Comparison of ENCODE assay signal across 35 mouse cellular contexts in genomic region chr11:59155900-59156299, GRCm38 (mm10). TPM values are rescaled to one million over a fixed set of nuclear protein-coding genes. Genes with fewer than 3 reads are reported as not detected.
"Had no signal": no experiment of that assay in that cellular context is flagged by ENCODE, and none has a peak within 500 bp of the region (broad histone marks: within the 10 kb centered on the region; RNA-seq: fewer than 3 reads in every experiment).

No protein-coding gene starts in this region.

- H3K4me2 ChIP-seq: limb, embryonic 12.5 days; limb, embryonic 13.5 days; limb, embryonic 15.5 days; liver, embryonic 11.5 days; liver, embryonic 12.5 days; liver, embryonic 13.5 days; liver, embryonic 15.5 days; lung, embryonic 14.5 days; lung, embryonic 15.5 days; midbrain, embryonic 11.5 days; midbrain, embryonic 12.5 days; midbrain, embryonic 13.5 days; midbrain, embryonic 15.5 days; neural tube, embryonic 12.5 days had no signal

- H3K9ac ChIP-seq: limb, embryonic 12.5 days; limb, embryonic 13.5 days; limb, embryonic 15.5 days; liver, embryonic 12.5 days; liver, embryonic 13.5 days; liver, embryonic 14.5 days; liver, embryonic 15.5 days; liver, postnatal 0 days; lung, embryonic 14.5 days; lung, embryonic 15.5 days; midbrain, embryonic 12.5 days; midbrain, embryonic 13.5 days; midbrain, embryonic 15.5 days; neural tube, embryonic 12.5 days had no signal

- H3K4me3 ChIP-seq: limb, embryonic 10.5 days; limb, embryonic 12.5 days; limb, embryonic 13.5 days; limb, embryonic 15.5 days; liver, embryonic 12.5 days; liver, embryonic 13.5 days; liver, embryonic 15.5 days; lung, embryonic 15.5 days; megakaryocyte, embryonic 14.5 days; midbrain, embryonic 10.5 days; midbrain, embryonic 12.5 days; midbrain, embryonic 13.5 days; midbrain, embryonic 15.5 days; neural tube, embryonic 12.5 days had no signal

- H3K27ac ChIP-seq: limb, embryonic 10.5 days; limb, embryonic 12.5 days; limb, embryonic 13.5 days; limb, embryonic 15.5 days; liver, embryonic 12.5 days; liver, embryonic 13.5 days; liver, embryonic 14.5 days; liver, embryonic 15.5 days; lung, embryonic 15.5 days; macrophage; midbrain, embryonic 10.5 days; midbrain, embryonic 12.5 days; midbrain, embryonic 13.5 days; midbrain, embryonic 15.5 days; neural tube, embryonic 12.5 days had no signal

- H3K9me3 ChIP-seq: limb, embryonic 10.5 days; limb, embryonic 12.5 days; limb, embryonic 13.5 days; limb, embryonic 15.5 days; liver, embryonic 12.5 days; liver, embryonic 13.5 days; liver, embryonic 15.5 days; lung, embryonic 15.5 days; megakaryocyte, embryonic 14.5 days; midbrain, embryonic 10.5 days; midbrain, embryonic 12.5 days; midbrain, embryonic 13.5 days; midbrain, embryonic 15.5 days; neural tube, embryonic 12.5 days had no signal

- ATAC-seq: liver, embryonic 12.5 days; liver, postnatal 0 days; lung, postnatal 0 days; midbrain, embryonic 13.5 days; midbrain, embryonic 15.5 days; midbrain, embryonic 16.5 days had no signal

- H3K27me3 ChIP-seq: limb, embryonic 12.5 days; limb, embryonic 13.5 days; limb, embryonic 15.5 days; liver, embryonic 12.5 days; liver, embryonic 13.5 days; liver, embryonic 15.5 days; lung, embryonic 15.5 days; megakaryocyte, embryonic 14.5 days; midbrain, embryonic 12.5 days; midbrain, embryonic 13.5 days; midbrain, embryonic 15.5 days; neural tube, embryonic 12.5 days had no signal

- DNase-seq: left cerebral cortex, postnatal 4 days; liver; liver, embryonic 13.5 days; liver, postnatal 0 days; lung, adult 18-20 months; lung, adult 2 months; lung, embryonic 14.5 days; lung, postnatal 10 days; lung, postnatal 14 days; lung, postnatal 36 days; lung, postnatal 4 days; midbrain, embryonic 14.5 days had no signal

- H3K4me1 ChIP-seq: limb, embryonic 10.5 days; limb, embryonic 12.5 days; limb, embryonic 13.5 days; limb, embryonic 15.5 days; lung, embryonic 15.5 days; midbrain, embryonic 10.5 days; midbrain, embryonic 12.5 days; midbrain, embryonic 13.5 days; midbrain, embryonic 15.5 days; neural tube, embryonic 12.5 days had no signal

RNA-seq across cellular contexts. Expression of gene Obscn, which starts 19.7 kb away (rescaled TPM):
- total RNA-seq: megakaryocyte, adult 5-6 weeks had no signal

RNA-seq across cellular contexts. Expression of gene Gjc2, which starts 27.1 kb away (rescaled TPM):
- total RNA-seq: megakaryocyte progenitor cell, adult 5-6 weeks; megakaryocyte, adult 5-6 weeks; monocyte, adult 5-6 weeks had no signal
- polyA plus RNA-seq: macrophage; midbrain, embryonic 10.5 days; midbrain, embryonic 11.5 days; midbrain, embryonic 13.5 days; neural tube, embryonic 11.5 days had no signal
